Mouse (Mus musculus) heart, postnatal 0 days (tissue): ENCODE measurements around the gene Ano8. TPM values are rescaled to one million over a fixed set of nuclear protein-coding genes. Genes with fewer than 3 reads are reported as not detected.

Experiments
- ATAC-seq: fragments of 200-750 bp; cut with Nextera tagmentation; 2 replicates; pipeline ENCODE4 v1.8.0; 2017; ENCODE audit warnings: low read depth, moderate number of reproducible peaks, moderate library complexity; ENCODE audit not compliant: insufficient read depth
- DNase-seq: peaks from one replicate; pipeline ENCODE4 v3.0.0-alpha.2; 2016; ENCODE audit warnings: low spot score
- H3K27ac ChIP-seq: fragments of 300-500 bp; sonication (generic); 2 replicates; pipeline ENCODE4 v1.5.1; 2014; ENCODE audit warnings: low read depth, mild to moderate bottlenecking
- H3K27me3 ChIP-seq: fragments of 300-500 bp; sonication (generic); 2 replicates; pipeline ENCODE4 v1.6.1; 2014; ENCODE audit warnings: low read length, mixed read lengths; ENCODE audit not compliant: control insufficient read depth, insufficient read depth
- H3K36me3 ChIP-seq: fragments of 300-500 bp; sonication (generic); replicated peaks from 2 replicates; pipeline ENCODE4 v1.6.1; 2014; ENCODE audit warnings: low read length, mixed read lengths; ENCODE audit not compliant: control insufficient read depth, insufficient read depth
- H3K4me1 ChIP-seq: fragments of 300-500 bp; sonication (generic); 2 replicates; pipeline ENCODE4 v1.6.1; 2014; ENCODE audit warnings: antibody characterized with exemption; ENCODE audit not compliant: control insufficient read depth, insufficient read depth
- H3K4me2 ChIP-seq: fragments of 300-500 bp; sonication (generic); 2 replicates; pipeline ENCODE4 v1.6.1; 2014; ENCODE audit warnings: low read depth, mild to moderate bottlenecking, low read length, moderate library complexity
- H3K4me3 ChIP-seq: fragments of 300-500 bp; sonication (generic); 2 replicates; pipeline ENCODE4 v1.5.1; 2014; ENCODE audit warnings: low read depth, low read length
- H3K9ac ChIP-seq: fragments of 300-500 bp; sonication (generic); replicated peaks from 2 replicates; pipeline ENCODE4 v1.6.1; 2014; ENCODE audit warnings: low read depth, low read length, mixed read lengths
- H3K9me3 ChIP-seq: fragments of 300-500 bp; sonication (generic); replicated peaks from 2 replicates; pipeline ENCODE4 v1.6.1; 2016; ENCODE audit warnings: low read length; ENCODE audit not compliant: control insufficient read depth
- CTCF ChIP-seq: IDR thresholded peaks from 2 replicates; pipeline ENCODE4 v1.5.1; 2016; ENCODE audit warnings: antibody characterized with exemption, control low read depth, low read depth
- EP300 ChIP-seq: IDR thresholded peaks from 2 replicates; pipeline ENCODE4 v1.6.1; 2016; ENCODE audit warnings: antibody characterized with exemption, low read depth
- WGBS: fragments of 180-500 bp; shearing (Covaris S2); extraction: QIAGEN DNeasy Blood & Tissue Kit; methylation state at CpG from one replicate; pipeline ENCODE4 v1.1.7; 2014; 5-methylcytosine and 5-hydroxymethylcytosine counted together
- polyA plus RNA-seq: library from polyadenylated mRNA; unstranded; fragments of >200 nt; fragmentation: Nextera tagmentation; extraction: Ambion mirVana; gene quantifications from 2 replicates; pipeline ENCODE4 v1.2.1, GENCODE M21; 2015
- total RNA-seq: library from RNA; depleted of rRNA; stranded (reverse); fragments of >200 nt; gene quantifications from 2 replicates; pipeline ENCODE4 v1.2.3, GENCODE M21; 2014; ENCODE audit warnings: low replicate concordance

Ano8 gene
- total and polyA plus RNA-seq, 2 experiments from 2014 or later: 0.74 to 10.8 TPM

- Histone ChIP-seq H3K36me3 (peaks cover 23% of the 10 kb centered on the region), H3K4me1 (peaks cover 10% of the 10 kb centered on the region; the same call in 1 of the 2 replicates), H3K27me3 (no peaks in the 10 kb centered on the region), H3K9me3 (no peaks in the 10 kb centered on the region), H3K27ac (no peak overlapping the region), H3K4me3 (no peak overlapping the region), H3K9ac (no peak overlapping the region), H3K4me2 (no peak overlapping the region)
- no peak for ATAC-seq
- no peak for DNase-seq
- TF ChIP-seq EP300 (no peak), CTCF (no peak)
- 79% methylated on average over 38 of the region's 47 CpGs for WGBS
Observed at GRCm38 (mm10) chr8:71461152-71461840, 24.5 kb downstream of the Ano8 start.

GRCm38 (mm10) chr8:71460716-71461115 lies 25.0 kb downstream of the Ano8 start:
- no peaks in the 10 kb centered on the region for H3K27me3 ChIP-seq
- WGBS: 93% methylated on average over 6 of the region's 6 CpGs

GRCm38 (mm10) chr8:71457659-71458270 lies 28.0 kb downstream of the Ano8 start:
- H3K9me3 ChIP-seq: no peaks in the 10 kb centered on the region
- TF ChIP-seq EP300: no peak
- TF ChIP-seq CTCF: no peak
- no peak overlapping the region for H3K27ac ChIP-seq
- 83% methylated on average over 19 of the region's 20 CpGs for WGBS
- H3K27me3 ChIP-seq: no peaks in the 10 kb centered on the region
- DNase-seq: no peak
- H3K9ac ChIP-seq: no peak overlapping the region
- H3K4me3 ChIP-seq: no peak overlapping the region
- peaks cover 23% of the 10 kb centered on the region for H3K36me3 ChIP-seq
- H3K4me2 ChIP-seq: no peak overlapping the region
- no peak for ATAC-seq
- no peaks in the 10 kb centered on the region for H3K4me1 ChIP-seq

More at GRCm38 (mm10) chr8:71460716-71461115, 25.0 kb downstream of the Ano8 start:
- TF ChIP-seq EP300 (no peak), CTCF (no peak)
- Histone ChIP-seq H3K4me1 (peaks cover 7% of the 10 kb centered on the region; the same call in 1 of the 2 replicates), H3K27ac (no peak overlapping the region), H3K9me3 (no peaks in the 10 kb centered on the region), H3K9ac (no peak overlapping the region), H3K4me2 (no peak overlapping the region), H3K4me3 (no peak overlapping the region), H3K36me3 (peaks cover 23% of the 10 kb centered on the region)
- ATAC-seq: no peak
- no peak for DNase-seq

GRCm38 (mm10) chr8:71456906-71457305 lies 28.9 kb downstream of the Ano8 start:
- ATAC-seq (peak; percentile 22; the same call in 1 of the 2 replicates), DNase-seq (no peak)
- Histone ChIP-seq H3K36me3 (peaks cover 23% of the 10 kb centered on the region), H3K4me2 (no peak overlapping the region), H3K4me1 (no peaks in the 10 kb centered on the region), H3K9me3 (no peaks in the 10 kb centered on the region), H3K9ac (no peak overlapping the region), H3K4me3 (no peak overlapping the region), H3K27ac (no peak overlapping the region), H3K27me3 (no peaks in the 10 kb centered on the region)
- TF ChIP-seq EP300 (no peak), CTCF (no peak)
- 45% methylated on average over 22 of the region's 22 CpGs for WGBS

- WGBS: 74% methylated on average over 8 of the region's 8 CpGs
- Histone ChIP-seq H3K36me3 (peaks cover 11% of the 10 kb centered on the region), H3K4me3 (no peak overlapping the region), H3K4me2 (no peak overlapping the region), H3K27ac (no peak overlapping the region), H3K4me1 (no peaks in the 10 kb centered on the region), H3K9ac (no peak overlapping the region), H3K27me3 (no peaks in the 10 kb centered on the region), H3K9me3 (no peaks in the 10 kb centered on the region)
- TF ChIP-seq CTCF (no peak), EP300 (no peak)
- no peak for ATAC-seq
- DNase-seq: no peak
Observed at GRCm38 (mm10) chr8:71454668-71455067, 31.1 kb downstream of the Ano8 start.
